Mouse (Mus musculus): ENCODE data around the gene Pla2g7.

- TF ChIP-seq CTCF (IDR thresholded peaks at IDR 0.05; ENCODE audit: low read depth, low read length), result no peak
- TF ChIP-seq POLR2A (IDR thresholded peaks at IDR 0.05; ENCODE audit: extremely low read depth, insufficient read depth, low read length), result no peak
Observed at GRCm38 (mm10) chr17:43645136-43645535, 77.2 kb downstream of the Pla2g7 start.
